Mouse (Mus musculus): ENCODE data around the gene Rfc2.
A peak's percentile ranks its signal among the peaks of the same experiment; 100 is the strongest.

Rfc2 gene

DNA sequence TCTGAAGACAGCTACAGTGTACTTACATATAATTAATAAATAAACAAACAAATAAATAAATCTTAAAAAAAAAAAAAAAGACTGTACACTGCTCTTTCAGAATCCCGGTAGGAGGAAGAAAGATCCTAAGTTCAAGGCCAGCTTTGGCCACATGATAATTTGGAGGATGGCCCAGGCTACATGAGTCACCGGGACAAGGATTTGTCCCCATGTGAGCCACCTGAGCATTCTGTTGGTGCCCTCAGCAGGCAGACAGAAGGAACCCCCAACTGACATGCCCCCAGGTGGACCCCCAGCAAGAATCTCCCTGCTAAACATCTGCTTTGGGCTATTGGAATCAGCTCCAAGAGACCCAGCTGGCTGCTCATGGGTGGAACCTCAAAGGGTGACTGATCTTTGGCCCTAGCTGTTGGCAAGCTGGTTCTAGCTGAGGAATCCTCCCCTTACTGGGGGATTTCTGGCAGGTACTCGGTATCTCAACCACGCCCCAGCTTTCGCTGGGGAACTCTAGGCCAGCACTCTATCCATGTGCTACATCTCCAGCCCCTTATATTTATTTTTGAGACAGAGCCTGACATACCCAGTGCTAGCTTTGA lies 27.1 kb upstream of the Rfc2 start:
- no peak for TF ChIP-seq GATA4 (IDR thresholded peaks at IDR 0.05; ENCODE audit: insufficient replicate concordance, low read length)

DNA sequence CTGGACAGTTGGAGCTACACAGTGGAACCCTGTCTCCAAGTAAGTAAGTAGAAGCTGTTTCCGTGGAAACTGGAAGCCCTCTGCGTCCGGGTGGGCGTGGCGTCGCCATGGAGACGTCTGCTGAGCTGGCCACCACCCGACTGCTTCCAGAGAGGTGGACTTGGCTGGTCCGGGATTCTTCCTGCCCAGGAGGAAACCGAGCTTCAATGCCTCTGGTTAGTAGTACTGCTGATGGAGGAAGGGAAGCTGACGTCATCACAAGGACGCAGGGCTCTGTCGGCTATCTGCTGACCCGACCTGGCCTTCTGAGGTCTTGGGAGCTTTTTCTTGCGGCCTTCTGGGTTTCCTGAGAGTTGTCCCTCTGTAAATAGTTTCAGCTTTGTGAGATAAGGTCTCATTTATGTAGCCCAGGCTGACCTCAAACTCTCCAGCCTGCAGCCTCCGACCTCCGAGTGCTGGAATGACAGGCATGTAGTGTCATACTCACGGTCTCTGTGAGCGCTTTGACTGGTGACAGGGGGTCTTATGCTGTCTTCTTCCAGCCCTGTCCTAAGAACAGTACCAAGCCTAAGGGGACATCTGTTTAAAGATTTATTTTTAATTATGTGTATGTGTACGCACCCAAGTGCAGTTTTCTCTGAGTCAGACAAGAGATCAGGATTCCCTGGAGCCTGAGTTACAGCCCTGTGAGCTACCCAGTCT lies 25.6 kb upstream of the Rfc2 start:
- peak; percentile 85 for TF ChIP-seq GATA4 (IDR thresholded peaks at IDR 0.05; ENCODE audit: insufficient replicate concordance, low read length)

DNA sequence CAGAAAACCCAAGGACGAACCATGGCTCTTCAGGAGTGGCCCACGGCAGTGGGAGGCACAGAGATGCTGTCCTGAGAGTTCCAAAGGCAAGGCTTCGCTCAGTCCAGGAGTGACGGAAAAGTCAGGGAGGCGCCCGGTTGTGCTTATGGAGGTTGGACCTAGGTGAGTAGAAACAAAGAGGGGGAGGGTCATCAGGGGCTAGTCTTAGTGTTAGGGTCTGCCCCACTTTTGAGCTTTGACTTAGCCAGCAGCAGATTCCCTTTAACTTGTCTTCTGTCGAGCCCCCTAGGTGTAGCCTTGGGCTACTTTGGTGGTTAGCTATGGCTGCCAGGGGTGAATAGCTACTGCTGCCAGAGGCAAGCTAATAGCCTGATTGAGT lies 21.1 kb upstream of the Rfc2 start, which contains the start of gene Syna:
TSS of gene Syna (minus strand) at position 101 of the 379 bp plus-strand sequence.
- TF ChIP-seq GATA4 (IDR thresholded peaks at IDR 0.05; ENCODE audit: insufficient replicate concordance, low read length), result no peak

DNA sequence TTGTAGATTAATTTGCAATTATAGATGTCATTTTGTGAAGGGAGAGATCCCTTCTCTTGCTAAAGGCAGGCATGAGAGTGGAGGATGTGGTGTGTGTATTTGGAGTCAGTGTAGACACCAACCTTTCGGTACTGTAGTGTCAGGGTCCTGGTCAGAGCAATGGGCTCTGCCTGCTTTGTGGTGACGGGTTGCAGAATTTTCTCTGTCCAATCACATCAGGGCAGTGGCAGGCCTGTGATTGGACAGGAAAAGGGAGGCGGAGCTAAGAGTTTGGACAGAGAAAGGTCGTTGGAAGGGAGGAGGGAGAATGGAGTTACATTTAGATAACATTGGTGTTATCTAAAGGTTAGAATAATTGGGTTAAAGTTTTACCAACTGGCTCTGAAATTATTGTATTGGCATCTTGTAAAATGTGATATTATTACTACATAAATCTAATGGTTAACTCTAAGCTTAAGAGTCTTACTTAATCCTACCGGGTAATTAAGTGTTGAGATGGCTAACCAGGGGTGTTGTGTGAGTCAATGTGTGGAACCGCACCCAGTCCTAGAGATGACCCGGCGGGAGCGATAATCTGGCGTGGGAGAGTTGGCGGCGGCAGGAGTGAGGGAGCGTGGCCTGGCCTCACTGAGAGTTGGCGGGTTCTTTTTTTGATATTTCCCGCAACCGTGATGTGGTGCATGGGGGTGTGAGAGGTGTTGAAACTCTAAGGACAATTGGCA lies 20.6 kb upstream of the Rfc2 start:
- no peak for TF ChIP-seq GATA4 (IDR thresholded peaks at IDR 0.05; ENCODE audit: insufficient replicate concordance, low read length)

DNA sequence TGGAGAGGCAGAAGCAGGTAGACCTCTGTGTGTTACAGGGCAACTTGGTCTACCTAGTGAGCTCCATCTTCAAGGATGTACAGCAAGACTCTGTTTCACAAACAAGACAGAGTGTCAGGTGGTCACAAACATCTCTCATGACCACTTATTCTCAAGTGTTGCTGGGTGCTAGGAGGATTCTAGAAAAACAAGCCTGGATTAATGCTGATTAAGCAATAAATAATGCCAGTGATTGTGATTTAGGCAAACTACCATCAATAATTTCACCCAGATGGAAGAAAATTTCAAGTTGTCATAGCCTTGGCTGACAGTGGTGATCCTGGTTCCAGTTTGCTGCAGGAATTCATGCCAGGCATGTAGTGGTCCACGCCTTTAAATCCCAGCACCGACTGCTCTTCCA lies 16.9 kb upstream of the Rfc2 start:
- TF ChIP-seq GATA4 (IDR thresholded peaks at IDR 0.05; ENCODE audit: insufficient replicate concordance, low read length), result no peak

DNA sequence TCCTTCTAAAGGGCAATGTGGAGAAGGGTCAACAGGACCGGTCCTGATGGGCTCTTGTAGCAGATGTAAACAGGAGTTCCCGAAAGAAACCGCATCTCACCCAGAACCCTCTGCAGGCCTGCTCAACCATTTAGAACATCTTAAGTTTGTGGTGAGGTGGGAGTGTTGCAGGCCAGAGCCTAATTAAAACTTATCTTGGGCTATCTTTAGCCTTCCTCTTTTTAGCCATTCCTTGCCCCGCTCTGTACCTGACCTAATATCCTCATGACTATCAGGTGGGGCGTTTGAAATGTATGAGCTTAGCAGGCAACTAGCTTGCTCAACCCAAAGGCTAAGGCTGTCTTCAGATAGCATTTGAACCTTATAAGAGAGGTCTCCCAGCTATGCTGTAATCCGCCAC lies 15.5 kb upstream of the Rfc2 start:
- TF ChIP-seq GATA4 (IDR thresholded peaks at IDR 0.05; ENCODE audit: insufficient replicate concordance, low read length), result no peak

DNA sequence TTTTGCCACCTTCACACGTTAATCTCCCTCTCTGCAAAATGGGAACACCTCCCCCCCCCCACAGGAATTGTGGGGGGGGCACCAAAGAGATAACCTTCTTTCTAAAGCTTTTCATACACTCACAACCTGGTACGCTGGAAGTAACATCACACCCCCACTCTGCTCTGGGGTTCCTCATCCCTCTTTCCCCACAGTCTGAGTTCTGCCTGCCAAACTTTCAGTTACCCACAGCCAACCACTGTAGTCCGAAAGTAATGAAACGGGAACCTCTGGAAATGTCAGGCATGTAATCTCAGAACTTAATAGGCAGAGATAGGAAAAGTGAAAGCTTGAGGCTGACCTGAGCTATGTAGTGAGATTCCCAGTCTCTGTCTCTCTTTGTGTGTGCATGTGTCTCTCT lies 13.7 kb upstream of the Rfc2 start:
- no peak for TF ChIP-seq GATA4 (IDR thresholded peaks at IDR 0.05; ENCODE audit: insufficient replicate concordance, low read length)

DNA sequence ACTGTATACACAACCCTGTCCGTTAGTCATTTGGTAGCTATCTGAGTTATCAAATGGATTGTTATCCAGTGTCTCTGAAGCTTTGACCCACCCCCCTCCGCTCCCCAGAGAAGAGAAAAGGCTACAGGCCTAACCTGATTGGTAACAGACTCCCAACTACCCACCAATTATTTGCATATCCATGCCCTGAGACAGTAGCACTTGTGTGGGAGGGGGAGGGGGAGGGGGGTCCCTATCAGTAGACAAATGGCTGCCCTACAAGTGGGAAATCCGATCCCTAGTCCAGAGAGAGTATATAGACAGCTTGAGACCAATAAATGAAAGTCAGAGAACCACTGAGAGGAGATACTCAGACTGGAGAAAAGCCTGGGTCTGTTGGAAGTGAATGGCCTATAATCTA lies 13.1 kb upstream of the Rfc2 start:
- TF ChIP-seq GATA4 (IDR thresholded peaks at IDR 0.05; ENCODE audit: insufficient replicate concordance, low read length), result no peak

DNA sequence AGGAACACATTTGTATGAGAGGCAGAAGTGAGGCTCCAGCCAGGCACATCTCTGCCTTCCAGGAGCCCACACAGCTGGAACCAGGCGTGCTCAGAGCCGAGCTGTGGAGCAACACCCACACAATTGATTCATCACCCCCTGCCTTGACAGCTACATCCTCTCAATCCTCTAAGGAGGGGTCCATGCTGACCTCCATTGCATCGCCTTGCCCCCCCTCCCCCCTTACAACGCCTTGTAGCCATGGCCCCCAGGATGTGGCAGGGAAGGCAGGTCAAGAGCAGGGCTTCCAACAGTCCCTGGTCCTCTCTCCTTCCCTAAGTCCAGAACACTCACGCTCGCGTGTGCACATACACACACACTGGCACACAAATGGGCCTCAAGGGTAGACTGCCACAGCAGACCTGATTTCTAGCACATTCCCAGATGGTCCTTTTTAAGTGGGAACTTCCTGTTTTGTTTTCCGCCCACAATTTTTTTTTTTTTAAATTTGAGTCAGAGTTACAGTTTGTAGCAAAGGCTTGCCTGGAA lies 12.1 kb upstream of the Rfc2 start:
- TF ChIP-seq GATA4 (IDR thresholded peaks at IDR 0.05; ENCODE audit: insufficient replicate concordance, low read length), result no peak

DNA sequence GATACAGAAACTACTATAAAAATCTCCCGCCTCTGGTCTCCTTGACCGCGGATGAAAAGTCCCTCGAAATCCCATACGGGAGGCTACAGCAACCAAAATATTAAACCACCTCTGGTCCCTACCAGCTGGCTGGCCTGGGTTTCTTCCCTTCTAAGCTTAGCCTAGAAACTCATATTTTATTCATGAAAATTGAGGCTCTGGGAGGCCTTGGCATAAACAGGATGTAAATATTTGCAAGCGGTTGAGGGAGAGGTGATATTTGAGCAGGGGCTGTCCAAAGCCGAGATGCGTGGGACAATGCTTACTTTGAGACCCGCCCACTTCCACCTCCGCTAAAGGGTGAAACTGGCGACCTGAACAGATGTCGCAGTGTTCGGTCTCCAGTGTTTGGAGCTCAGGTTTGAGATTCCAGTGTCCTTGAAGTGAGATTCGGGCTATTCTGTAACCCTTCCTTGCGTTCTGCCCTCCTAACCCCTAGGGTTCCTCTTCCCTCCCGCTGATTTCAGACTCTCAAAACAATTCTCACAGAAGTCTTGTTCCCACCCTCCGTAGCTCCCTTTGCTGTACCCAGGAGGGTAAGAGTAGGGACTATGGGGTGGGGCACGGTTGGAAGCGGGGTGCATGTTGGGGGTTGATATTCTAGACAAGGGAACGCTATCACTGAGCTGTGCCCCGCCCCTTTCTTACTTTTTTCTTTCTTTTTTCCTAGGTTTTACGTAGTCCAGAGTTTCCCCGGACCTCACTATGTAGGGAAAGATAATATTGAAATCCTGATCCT lies 9.2 kb upstream of the Rfc2 start:
- no peak; the same call in 1 of the 2 replicates for TF ChIP-seq GATA4 (IDR thresholded peaks at IDR 0.05; ENCODE audit: insufficient replicate concordance, low read length)

DNA sequence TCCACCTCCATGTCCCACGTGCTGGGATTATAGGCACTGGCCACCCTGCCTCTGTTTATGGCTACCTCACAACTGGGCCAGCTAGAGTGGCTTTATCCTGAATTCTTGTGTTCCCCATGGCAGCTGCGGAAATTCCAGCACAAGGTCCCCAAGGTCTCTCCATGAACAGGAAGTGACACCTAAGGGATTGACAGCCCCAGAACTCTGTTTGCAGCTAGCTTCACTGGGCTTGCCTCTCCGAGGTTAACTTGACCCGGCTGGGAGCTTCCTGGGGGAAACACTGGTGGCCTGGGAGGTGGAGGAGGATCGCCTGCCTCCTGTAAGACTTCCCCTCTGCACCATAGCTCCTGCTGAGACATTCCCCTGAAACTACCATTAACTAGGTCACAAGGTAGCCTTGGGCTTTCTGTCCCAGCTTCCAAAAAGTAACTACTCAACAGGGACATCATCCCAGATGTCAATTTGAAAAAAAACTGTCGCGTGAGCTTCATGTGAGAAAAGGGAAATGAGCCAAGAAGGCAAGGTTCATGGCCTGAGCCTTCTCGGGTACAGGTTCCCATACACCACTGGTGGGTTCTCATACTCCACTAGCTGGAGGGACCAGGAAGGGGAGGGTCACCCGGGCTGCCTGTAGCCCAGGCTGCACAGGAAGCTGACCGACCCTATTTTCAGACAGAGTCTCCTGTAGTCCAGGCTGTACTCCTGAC lies 8.5 kb upstream of the Rfc2 start:
- 0 out of 2 replicates have a peak, but pooled peaks have one; percentile 6 for TF ChIP-seq GATA4 (IDR thresholded peaks at IDR 0.05; ENCODE audit: insufficient replicate concordance, low read length)

DNA sequence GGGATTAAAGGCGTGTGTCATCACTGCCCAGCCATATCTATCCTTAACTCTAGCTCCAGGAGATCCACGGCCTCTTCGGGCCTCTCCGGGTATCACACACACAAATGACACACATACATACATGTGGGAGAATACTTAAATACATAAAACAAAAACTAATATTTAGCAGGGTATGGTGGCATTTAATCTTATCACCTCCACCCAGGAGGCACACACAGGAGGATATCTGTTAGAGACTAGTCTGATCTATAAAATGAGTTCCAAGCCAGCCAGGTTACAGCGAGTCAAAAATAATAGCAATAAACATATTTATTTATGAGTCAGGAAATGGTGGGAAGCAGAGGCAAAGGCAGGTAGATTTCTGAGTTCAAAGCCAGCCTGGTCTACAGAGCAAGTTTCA lies 5.3 kb upstream of the Rfc2 start:
- TF ChIP-seq GATA4 (IDR thresholded peaks at IDR 0.05; ENCODE audit: insufficient replicate concordance, low read length), result no peak

DNA sequence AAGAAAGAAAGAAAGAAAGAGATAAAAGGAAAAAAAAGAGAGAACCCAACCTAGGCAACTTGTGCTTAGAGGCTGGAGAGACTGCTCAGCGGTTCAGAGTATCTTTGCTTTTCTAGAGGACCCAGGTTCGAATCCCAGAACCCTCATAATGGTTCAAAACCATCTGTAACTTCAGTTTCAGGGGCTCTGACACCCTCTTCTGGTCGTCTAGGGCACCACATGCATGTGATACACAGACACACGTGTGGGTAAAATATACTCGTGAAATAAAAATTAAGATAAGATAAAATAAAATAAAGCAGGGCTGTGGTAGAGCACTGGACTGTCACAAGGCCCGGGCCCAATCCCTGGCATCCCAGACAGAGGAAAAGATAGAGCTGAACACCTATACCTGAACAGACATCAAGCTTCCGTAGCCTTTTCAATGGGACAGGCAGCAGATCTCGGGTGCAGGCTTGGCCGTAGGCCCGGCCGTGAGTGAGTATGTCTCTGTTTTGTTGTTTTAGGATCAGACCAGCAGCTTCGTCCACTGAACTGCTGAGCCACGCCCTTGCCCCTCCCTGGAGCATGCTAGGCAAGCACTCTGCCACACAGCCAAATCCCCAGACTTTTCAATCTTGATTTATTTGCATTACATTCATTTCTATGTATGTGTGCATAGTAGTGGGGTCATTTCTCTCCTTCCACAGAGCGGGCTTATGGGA lies 4.5 kb upstream of the Rfc2 start:
- TF ChIP-seq GATA4 (IDR thresholded peaks at IDR 0.05; ENCODE audit: insufficient replicate concordance, low read length), result no peak

DNA sequence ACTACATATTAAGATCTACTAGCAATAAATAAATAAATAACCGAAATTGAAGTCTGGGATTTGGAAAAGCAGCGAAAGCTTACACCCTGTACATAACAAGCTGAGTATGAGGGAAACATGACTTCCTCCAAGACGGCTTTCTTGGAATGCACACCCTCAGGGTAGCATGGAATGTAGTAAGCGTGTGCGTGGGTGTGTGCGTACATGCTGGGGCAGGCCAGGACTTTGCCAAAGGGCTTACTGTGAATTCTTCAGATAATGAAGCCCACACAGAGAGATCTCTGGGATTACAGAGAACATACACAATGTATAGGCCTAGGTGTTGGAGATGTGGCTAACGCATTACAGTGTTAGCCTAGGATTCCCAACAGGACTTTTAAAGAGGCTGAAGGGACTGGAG lies 3.6 kb upstream of the Rfc2 start:
- no peak for TF ChIP-seq GATA4 (IDR thresholded peaks at IDR 0.05; ENCODE audit: insufficient replicate concordance, low read length)
